Mouse (Mus musculus) lung, postnatal 0 days (tissue): ENCODE measurements around the gene Gm49369. TPM values are rescaled to one million over a fixed set of nuclear protein-coding genes. Genes with fewer than 3 reads are reported as not detected.

Experiments
- ATAC-seq: fragments of 200-750 bp; cut with Nextera tagmentation; 2 replicates; pipeline ENCODE4 v1.8.0; 2017; ENCODE audit warnings: moderate library complexity
- DNase-seq: peaks from one replicate; pipeline ENCODE4 v3.0.0-alpha.2; 2016; ENCODE audit warnings: low spot score
- H3K27ac ChIP-seq: fragments of 300-500 bp; sonication (generic); 2 replicates; pipeline ENCODE4 v1.5.1; 2014; ENCODE audit warnings: antibody characterized with exemption, mild to moderate bottlenecking, low read length, mixed read lengths
- H3K27me3 ChIP-seq: fragments of 300-500 bp; sonication (generic); replicated peaks from 2 replicates; pipeline ENCODE4 v1.6.1; 2014; ENCODE audit warnings: low read length, mixed read lengths; ENCODE audit not compliant: insufficient read depth
- H3K36me3 ChIP-seq: fragments of 300-500 bp; sonication (generic); 2 replicates; pipeline ENCODE4 v1.6.1; 2014; ENCODE audit warnings: low read length, mixed read lengths; ENCODE audit not compliant: insufficient read depth
- H3K4me1 ChIP-seq: fragments of 300-500 bp; sonication (generic); 2 replicates; pipeline ENCODE4 v1.6.1; 2014; ENCODE audit warnings: antibody characterized with exemption, low read depth, low read length, mixed read lengths; ENCODE audit not compliant: insufficient read depth
- H3K4me2 ChIP-seq: fragments of 300-500 bp; sonication (generic); replicated peaks from 2 replicates; pipeline ENCODE4 v1.6.1; 2014; ENCODE audit warnings: low read depth, mild to moderate bottlenecking, low read length, moderate library complexity, mixed read lengths
- H3K4me3 ChIP-seq: fragments of 300-500 bp; sonication (generic); 2 replicates; pipeline ENCODE4 v1.5.1; 2014; ENCODE audit warnings: low read depth, low read length
- H3K9ac ChIP-seq: fragments of 300-500 bp; sonication (generic); replicated peaks from 2 replicates; pipeline ENCODE4 v1.6.1; 2014; ENCODE audit warnings: low read depth, mild to moderate bottlenecking
- H3K9me3 ChIP-seq: fragments of 300-500 bp; sonication (generic); 2 replicates; pipeline ENCODE4 v1.6.1; 2016; ENCODE audit warnings: low read length, mixed read lengths
- CTCF ChIP-seq: IDR thresholded peaks from 2 replicates; pipeline ENCODE4 v1.5.1; 2016; ENCODE audit warnings: antibody characterized with exemption, mild to moderate bottlenecking
- EP300 ChIP-seq: IDR thresholded peaks from 2 replicates; pipeline ENCODE4 v1.6.1; 2016; ENCODE audit warnings: antibody characterized with exemption, mild to moderate bottlenecking, control low read depth
- WGBS: fragments of 180-500 bp; shearing (Covaris S2); extraction: QIAGEN DNeasy Blood & Tissue Kit; methylation state at CpG from one replicate; pipeline ENCODE4 v1.1.7; 2014; 5-methylcytosine and 5-hydroxymethylcytosine counted together
- polyA plus RNA-seq: library from polyadenylated mRNA; unstranded; fragments of >200 nt; fragmentation: Nextera tagmentation; extraction: Ambion mirVana; gene quantifications from 2 replicates; pipeline ENCODE4 v1.2.1, GENCODE M21; 2015

Gm49369 gene
- polyA plus RNA-seq, 1 experiment from 2014 or later: 0.80 TPM

DNA sequence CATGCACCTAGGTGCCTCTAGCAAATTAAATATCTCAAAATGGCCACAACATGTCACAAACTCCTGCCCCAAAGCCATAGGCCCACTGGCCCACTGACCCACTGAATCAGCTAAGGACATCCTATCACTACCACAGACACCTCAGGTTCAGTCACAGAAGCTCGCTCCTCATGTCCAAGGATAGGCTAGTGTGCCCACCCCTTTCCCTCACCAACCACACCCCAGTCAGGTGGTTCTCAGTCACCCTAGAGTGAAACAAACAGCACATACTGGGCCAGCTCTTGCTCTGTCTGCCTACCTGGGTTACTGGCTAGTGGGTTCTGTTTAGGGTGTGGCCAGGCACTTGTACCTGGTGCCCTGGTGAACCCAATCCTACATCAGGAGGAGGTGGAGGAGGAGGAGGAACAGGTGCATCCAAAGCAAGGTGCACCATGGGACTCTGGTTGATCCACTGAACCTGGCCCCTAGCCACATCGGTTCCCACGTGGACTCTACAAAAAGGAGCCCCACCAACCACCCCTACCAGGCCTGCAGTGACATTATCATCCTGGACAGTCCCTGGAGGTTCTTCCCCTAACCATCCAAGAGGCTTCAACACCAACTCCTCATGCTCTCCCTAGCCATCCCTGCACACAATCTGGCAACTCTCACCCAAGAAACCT, 3.4 kb upstream of the Gm49369 start:
- DNase-seq (no peak), ATAC-seq (no peak)
- peak overlapping the region; percentile 87 for H3K4me2 ChIP-seq
- 80% methylated on average over 3 of the region's 3 CpGs for WGBS
- no peaks in the 10 kb centered on the region for H3K9me3 ChIP-seq
- peaks cover 35% of the 10 kb centered on the region for H3K36me3 ChIP-seq
- H3K9ac ChIP-seq: 0 out of 2 replicates have a peak overlapping the region, but pooled peaks have one; percentile 91
- H3K27ac ChIP-seq: no peak overlapping the region
- H3K4me1 ChIP-seq: peaks cover 14% of the 10 kb centered on the region
- peak overlapping the region; percentile 75; the same call in 1 of the 2 replicates for H3K4me3 ChIP-seq
- TF ChIP-seq CTCF (no peak), EP300 (no peak)
- H3K27me3 ChIP-seq: no peaks in the 10 kb centered on the region

DNA sequence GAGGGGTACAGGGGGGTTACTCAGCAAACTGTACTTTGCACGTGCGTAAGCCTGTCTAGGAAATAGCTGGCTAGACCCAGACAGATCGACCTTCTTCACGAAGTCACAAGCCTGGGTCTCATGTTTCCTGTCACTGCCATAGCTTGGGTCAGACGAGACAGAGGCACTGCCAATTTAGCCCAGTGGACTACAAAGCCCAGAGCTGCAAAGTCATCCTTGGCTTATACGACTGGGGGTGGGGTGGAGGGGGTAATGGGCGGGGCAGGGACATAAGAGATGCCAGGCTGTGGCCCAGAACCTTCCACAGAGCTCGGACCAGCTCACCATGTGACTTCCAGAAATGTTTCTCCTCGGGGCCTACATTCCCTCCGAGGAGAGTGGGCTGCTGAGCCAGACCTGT, 1.8 kb upstream of the Gm49369 start:
- H3K4me1 ChIP-seq: peaks cover 14% of the 10 kb centered on the region
- H3K4me3 ChIP-seq: no peak overlapping the region
- H3K4me2 ChIP-seq: no peak overlapping the region
- TF ChIP-seq CTCF (no peak), EP300 (no peak)
- no peaks in the 10 kb centered on the region for H3K9me3 ChIP-seq
- no peak for ATAC-seq
- no peak overlapping the region for H3K27ac ChIP-seq
- no peaks in the 10 kb centered on the region for H3K27me3 ChIP-seq
- no peak overlapping the region for H3K9ac ChIP-seq
- WGBS: 74% methylated on average over 10 of the region's 10 CpGs
- H3K36me3 ChIP-seq: peaks cover 49% of the 10 kb centered on the region
- no peak for DNase-seq

DNA sequence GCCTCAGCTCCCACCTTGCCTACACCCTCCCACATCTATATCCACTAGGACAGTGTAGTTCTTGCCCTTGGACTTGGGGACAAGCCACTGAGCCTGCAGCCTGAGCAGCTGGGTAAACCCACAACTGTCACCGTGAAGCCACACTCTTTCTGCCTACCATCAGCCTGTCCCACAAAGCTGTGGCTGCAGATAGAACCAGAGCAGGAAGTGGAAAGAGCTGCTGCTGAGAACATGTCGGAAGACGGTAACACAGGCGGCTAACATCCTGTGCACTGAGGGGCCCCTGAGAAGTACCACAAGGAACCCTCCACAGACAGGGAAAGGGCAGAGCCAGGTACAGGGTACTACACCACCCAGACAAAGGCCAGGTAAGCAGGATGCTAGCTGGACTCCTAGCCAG, 1.3 kb downstream of the Gm49369 start:
- WGBS: 67% methylated on average over 4 of the region's 4 CpGs
- no peaks in the 10 kb centered on the region for H3K9me3 ChIP-seq
- H3K36me3 ChIP-seq: peaks cover 69% of the 10 kb centered on the region
- H3K9ac ChIP-seq: no peak overlapping the region
- peaks cover 4% of the 10 kb centered on the region for H3K4me1 ChIP-seq
- H3K4me2 ChIP-seq: no peak overlapping the region
- no peak for DNase-seq
- H3K4me3 ChIP-seq: no peak overlapping the region
- ATAC-seq: no peak
- no peaks in the 10 kb centered on the region for H3K27me3 ChIP-seq
- no peak for TF ChIP-seq CTCF
- no peak for TF ChIP-seq EP300
- no peak overlapping the region for H3K27ac ChIP-seq

DNA sequence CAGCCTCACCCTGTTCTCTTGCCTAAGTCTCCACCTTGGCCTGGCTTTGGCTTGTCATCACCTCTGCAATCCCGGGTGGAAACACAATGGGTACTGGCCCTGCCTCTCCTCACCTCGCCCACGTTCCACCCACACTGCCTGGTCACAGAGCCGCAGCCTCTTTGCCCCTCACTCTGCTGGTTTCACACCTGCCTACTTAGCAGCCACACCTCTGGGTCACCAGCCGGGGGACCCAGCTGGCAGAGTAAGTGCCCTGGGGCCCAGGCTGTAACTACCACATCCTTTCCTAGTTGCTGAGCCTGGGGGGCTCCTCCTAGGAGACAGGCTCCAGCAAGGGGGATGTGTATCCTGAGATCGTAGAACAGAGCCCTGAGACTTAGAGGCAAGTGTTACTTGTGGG, 3.3 kb downstream of the Gm49369 start:
- H3K9ac ChIP-seq: no peak overlapping the region
- H3K9me3 ChIP-seq: no peaks in the 10 kb centered on the region
- no peak overlapping the region for H3K4me2 ChIP-seq
- no peak overlapping the region for H3K4me3 ChIP-seq
- H3K27me3 ChIP-seq: no peaks in the 10 kb centered on the region
- H3K4me1 ChIP-seq: no peaks in the 10 kb centered on the region
- 64% methylated on average over 6 of the region's 6 CpGs for WGBS
- ATAC-seq: no peak
- DNase-seq: no peak
- TF ChIP-seq CTCF: no peak
- no peak for TF ChIP-seq EP300
- H3K27ac ChIP-seq: no peak overlapping the region
- peaks cover 65% of the 10 kb centered on the region for H3K36me3 ChIP-seq

DNA sequence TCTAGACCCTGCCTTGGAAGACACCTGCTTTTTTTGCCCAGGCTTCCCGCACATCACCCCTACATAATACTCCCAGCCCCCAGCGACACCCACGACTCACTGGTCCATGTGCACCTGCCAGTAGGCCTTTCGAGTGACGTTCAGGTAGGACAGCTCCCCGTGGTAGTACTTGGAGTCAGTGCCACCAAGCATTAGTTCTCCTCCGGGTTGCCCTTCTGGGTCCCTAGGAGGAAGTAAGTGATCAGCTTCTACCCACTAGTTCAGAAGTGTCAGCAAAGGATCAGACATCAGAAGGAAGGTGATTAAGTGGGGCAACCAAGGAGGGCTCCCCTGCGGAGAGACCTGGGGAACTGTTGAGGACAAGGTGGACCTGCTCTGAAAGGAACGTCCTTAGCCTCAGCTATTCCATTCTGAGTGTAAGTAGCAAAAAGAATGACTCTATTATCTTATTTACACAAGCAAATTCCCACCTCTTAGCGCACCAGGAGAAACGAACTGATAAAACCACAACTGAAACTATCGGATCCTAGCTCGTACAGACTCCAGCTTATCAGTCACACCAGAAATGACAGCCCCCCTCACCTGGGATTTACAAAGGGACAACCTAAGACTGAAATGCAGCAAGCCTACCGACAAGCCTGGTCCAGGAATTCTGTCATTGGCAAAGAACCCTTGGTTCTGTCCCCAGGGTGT, 5.1 kb downstream of the Gm49369 start:
- ATAC-seq (no peak), DNase-seq (no peak)
- Histone ChIP-seq H3K4me1 (no peaks in the 10 kb centered on the region), H3K27me3 (no peaks in the 10 kb centered on the region), H3K9ac (no peak overlapping the region), H3K36me3 (peaks cover 47% of the 10 kb centered on the region), H3K4me2 (no peak overlapping the region), H3K4me3 (no peak overlapping the region), H3K27ac (no peak overlapping the region), H3K9me3 (no peaks in the 10 kb centered on the region)
- WGBS: 67% methylated on average over 14 of the region's 14 CpGs
- no peak for TF ChIP-seq CTCF
- no peak for TF ChIP-seq EP300

DNA sequence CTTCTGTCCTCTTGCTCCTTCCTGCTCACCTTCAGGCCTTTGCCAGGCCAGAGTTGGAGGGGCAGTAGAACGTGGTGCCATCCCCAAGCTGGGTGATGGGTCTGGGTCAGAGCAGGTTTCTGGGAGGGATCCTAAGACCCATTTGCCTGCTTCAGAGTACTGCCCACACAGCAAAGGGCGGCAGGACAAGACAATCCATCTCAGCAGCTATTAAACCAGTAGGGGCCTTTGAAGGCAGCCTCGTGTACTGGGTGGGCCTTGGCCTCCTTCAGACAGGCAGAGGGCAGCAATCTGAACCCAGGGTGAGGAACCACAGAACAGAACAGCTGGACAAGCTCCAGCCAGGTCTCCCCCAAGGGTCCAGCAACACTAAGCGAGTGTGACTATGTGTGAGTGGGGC, 6.4 kb downstream of the Gm49369 start:
- H3K9me3 ChIP-seq: no peaks in the 10 kb centered on the region
- 0 out of 2 replicates have a peak, but pooled peaks cover 3% of the 10 kb centered on the region for H3K4me1 ChIP-seq
- no peak overlapping the region for H3K4me3 ChIP-seq
- peaks cover 8% of the 10 kb centered on the region; the same call in 1 of the 2 replicates for H3K27me3 ChIP-seq
- DNase-seq (no peak), ATAC-seq (no peak)
- WGBS: 71% methylated on average over 4 of the region's 4 CpGs
- no peak overlapping the region for H3K27ac ChIP-seq
- no peak overlapping the region for H3K9ac ChIP-seq
- H3K36me3 ChIP-seq: peaks cover 39% of the 10 kb centered on the region
- TF ChIP-seq EP300 (no peak), CTCF (no peak)
- no peak overlapping the region for H3K4me2 ChIP-seq
